Mouse (Mus musculus) heart, postnatal 10 days (tissue): ENCODE data around the gene Med20. TPM values are rescaled to one million over a fixed set of nuclear protein-coding genes. Genes with fewer than 3 reads are reported as not detected.
A peak's percentile ranks its signal among the peaks of the same experiment; 100 is the strongest.
"Not testable (repeated sequence)": the region's sequence is repeated elsewhere in the genome, so short reads cannot be mapped to it uniquely, and the experiment has no call there.

ENCODE experiments used
- DNase-seq, 2 experiments: peaks; one replicate each; pipeline ENCODE4 v3.0.0; 2021
- intact Hi-C: fragments of 180-260 bp; cut with DNase I; formaldehyde crosslinking; loops from one replicate; pipeline ENCODE4 v1.15.1; 2025
- total RNA-seq, 2 experiments: library from RNA; stranded (reverse); gene quantifications; 2 replicates each; pipeline ENCODE4 v1.2.3; 2021

Gene Med20
- total RNA-seq, 2 experiments from 2014 or later = 21.9 to 23.0 TPM

DNA sequence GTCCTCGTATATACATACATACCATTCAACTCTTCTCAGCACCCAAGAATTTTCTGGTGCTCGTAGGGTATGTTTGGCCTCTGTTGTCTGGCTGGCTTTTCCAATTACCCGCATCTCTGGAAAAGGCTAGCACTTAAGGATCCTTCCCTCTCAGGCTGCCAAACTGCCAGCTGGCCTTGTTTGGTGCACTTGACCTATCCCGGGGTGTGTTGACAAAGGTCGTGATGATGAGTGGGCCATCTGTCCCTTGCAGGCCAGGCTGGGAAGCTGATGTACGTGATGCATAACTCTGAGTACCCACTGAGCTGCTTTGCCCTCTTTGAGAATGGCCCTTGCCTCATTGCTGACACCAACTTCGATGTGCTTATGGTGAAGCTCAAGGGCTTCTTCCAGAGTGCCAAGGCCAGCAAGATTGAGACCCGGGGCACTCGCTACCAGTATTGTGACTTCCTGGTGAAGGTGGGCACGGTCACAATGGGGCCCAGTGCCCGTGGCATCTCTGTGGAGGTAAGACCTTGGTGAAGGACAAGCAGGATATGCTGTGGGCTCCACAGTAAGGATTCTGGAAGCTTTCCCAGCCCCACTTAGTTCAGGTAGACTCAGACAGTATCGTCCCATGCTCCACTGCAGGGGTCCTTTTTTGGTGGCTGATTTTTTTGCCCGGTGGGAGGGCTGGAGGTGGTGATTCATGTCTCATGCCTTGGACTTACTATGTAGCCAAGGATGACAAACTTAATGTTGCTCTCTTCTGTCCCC, 7.4 kb downstream of the Med20 start:
- intact Hi-C loops = no loop called here
- no peak for DNase-seq

DNA sequence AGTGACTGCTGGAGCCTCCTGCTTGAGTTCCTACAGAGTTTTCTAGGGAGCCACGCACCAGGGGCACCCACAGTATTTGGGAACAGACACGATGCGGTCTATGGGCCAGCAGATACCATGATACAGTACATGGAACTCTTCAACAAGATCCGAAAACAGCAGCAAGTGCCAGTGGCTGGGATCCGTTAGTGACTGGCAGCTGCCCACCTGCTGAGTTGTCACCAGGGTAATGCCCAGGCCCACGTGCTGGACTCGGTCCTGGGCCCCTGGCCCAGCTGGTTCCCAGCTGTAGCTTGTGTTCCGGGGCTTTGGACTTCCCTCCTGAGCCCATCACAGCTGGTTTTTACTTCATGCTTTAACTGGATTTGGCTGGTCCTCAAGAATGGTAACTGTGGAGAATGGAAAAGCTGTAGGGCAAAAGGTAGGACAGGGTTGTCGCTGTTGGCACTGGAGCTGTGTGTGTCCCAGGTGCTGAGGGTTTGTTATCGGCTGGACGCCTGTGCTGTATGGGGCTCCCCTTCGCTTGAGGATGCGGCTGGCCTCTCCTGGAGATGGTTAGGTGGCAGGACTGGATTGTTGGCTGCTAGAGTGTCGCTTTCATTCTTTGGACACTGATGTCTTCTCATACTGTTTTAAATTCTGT, 11.7 kb downstream of the Med20 start:
- intact Hi-C loops = no loop called here
- no peak for DNase-seq

DNA sequence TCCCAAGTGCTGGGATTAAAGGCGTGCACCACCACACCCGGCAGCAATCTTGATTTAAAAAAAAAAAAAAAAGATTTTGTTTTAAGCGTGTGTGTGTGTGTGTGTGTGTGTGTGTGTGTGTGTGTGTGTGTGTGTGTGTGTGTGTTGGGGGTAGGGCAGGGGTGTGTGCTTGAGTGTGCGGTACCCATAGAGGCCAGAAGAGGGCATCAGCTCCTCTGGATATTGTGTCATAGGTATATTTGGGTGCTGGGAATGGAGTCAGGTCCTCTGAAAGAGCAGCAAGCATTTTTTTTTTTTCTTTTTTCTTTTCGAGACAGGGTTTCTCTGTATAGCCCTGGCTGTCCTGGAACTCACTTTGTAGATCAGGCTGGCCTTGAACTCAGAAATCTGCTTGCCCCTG, 13.2 kb downstream of the Med20 start:
- intact Hi-C loops, DNase-seq: not testable (repeated sequence)

DNA sequence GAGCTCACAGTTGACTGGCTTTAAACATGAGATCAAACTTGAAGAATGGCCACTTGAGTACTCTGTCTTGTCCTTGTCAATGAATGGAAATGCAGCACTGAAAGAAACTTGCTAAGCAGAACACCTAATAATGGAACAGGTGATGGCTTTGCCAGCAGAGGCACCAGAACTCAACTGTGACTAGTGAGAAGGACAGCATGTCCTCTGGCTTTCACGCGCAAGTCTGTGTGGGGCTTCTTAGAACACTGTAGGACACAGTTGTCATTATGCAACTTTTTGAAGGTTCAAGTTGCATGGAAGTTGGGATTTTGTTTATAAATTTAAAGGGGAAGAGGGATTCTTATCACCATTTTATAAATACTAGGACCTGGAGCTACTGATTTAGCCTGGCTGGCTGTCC, 13.7 kb downstream of the Med20 start:
- peak in 1 of 2 experiments; percentile 22 for DNase-seq
- intact Hi-C loops = no loop called here

DNA sequence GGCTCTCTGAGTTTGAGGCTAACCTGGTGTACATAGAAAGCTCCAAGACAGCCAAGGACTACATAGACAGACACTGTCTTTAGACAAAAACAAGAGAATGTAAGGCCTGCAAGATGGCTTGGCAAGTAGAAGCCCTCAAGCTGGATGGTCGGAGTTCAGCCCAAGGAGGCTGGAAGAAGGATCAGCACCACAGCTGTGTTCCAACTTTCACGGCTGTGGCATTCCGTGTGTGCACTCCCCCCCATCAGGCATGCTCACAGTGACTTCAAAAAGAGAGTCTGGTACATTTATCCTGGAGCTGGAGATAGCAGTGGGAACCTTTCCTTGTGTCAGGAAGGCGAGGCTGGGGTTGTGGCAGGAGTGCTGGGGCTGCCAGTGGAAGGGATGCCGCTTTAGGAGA, 14.6 kb downstream of the Med20 start:
- intact Hi-C loops = loop anchor here (2.0 kb wide), 1 partner anchor 13 kb away; no protein-coding TSS in a partner anchor
- no peak for DNase-seq

DNA sequence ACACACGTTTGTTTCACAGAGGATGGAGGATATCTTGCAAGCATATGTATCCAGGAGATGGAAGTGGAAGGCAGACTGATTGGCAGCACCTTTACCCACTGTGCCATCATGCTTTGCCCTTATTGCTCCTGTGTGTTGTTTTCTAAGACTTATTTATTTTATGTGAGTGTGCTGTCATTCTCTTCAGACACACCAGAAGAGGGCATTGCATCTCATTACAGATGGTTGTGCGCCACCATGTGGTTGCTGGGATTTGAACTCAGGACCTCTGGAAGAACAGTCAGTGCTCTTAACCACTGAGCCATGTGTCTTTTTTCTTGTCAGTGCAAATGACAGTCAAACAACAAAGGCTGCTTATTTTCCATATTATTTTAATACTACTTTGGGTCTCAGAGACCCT, 16.4 kb downstream of the Med20 start:
- DNase-seq = no peak
- intact Hi-C loops = loop anchor here (2.0 kb wide), 1 partner anchor 15 kb away; no protein-coding TSS in a partner anchor

DNA sequence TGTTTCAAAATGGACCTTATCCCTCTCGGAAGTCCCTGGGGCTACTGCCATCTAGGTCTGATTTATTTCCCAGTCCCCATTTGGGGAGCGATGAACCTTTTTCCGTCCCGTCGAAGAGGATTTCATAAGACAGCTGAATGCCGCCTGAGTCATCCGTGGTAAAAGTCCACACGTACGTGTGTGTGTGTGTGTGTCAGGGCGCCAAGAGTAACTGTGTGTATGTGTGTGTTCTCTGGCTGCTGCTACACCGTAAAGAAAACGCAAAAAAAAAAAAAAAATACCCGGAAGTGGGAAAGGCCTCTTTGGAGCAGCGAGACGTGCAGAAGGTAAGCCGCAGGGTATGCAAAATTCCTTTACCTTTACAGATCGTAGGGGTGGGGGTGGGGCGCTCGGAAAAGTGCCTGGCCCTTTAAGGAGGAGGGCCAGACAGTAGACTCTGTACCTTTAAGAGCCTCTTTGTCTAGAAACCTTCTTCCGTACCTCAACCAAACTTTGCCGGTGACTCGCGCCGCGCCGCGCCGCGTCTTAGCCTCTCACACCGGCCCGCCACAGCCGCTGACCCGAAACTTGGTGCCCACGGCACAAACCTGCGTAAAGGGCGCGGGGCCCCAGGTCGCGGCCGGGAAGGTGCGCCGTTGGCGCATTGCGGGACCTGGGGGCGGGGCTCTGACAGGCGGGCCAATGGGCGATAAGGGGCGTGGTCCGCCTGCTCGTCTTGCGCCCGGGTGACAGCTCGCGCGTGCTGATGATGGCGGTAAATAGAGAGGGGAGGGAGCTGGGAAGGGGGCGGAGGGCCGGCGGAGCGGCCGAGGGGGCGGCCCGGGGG, 17.7 kb downstream of the Med20 start:
- intact Hi-C loops = no loop called here

DNA sequence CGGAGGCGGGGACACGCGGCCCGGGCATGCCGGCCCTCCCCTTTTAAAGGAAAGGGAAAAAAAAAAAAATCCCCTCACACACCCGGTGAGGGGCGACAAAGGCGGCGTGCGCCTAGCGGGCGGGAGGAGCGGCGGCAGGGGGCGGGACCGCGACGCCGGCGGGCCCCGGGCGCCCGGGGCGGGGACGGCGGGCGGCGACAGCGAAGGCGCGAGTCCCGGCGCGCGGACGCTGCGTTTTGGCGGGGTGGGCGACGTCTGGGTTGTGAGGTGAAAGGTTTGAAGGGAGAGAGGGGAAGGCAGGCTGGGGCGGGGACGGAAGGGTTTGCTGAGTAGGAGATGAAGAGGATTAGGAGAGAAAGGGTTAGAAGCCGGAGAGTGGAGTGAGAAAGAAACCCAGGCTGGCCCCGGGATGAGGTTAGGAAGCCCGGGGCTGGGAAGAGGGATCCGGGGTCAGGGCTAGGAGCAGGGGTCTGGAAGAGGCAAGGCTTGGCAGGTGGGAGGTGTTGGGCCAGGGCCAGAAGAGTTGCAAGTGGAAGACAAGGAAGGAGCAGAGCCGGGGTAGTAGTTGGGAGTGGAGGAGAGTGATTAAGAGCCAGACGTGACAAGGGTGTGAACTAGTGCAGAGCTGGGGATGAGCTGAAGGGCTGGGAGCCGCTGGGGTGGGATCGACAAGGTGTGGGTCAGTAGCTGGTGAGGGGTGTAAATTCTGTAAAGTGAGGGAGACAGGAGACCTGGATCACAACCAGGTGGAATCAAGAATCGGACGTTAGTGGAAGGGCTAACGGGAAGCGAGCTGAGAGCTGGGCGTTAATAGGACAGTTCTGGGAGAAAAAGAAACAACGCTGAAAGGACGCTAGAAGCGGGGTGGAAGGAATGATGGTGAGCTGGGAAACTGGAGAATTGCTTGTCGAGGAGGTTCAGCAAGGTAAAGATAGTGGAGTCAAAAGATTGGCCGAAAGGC, 18.6 kb downstream of the Med20 start:
- intact Hi-C loops = loop anchor here (5.0 kb wide), 1 partner anchor 47 kb away; no protein-coding TSS in a partner anchor
- peak; percentile 44 to 57 for DNase-seq

More for the DNA sequence above, 17.7 kb downstream of the Med20 start:
- peak; percentile 96 for DNase-seq

DNA sequence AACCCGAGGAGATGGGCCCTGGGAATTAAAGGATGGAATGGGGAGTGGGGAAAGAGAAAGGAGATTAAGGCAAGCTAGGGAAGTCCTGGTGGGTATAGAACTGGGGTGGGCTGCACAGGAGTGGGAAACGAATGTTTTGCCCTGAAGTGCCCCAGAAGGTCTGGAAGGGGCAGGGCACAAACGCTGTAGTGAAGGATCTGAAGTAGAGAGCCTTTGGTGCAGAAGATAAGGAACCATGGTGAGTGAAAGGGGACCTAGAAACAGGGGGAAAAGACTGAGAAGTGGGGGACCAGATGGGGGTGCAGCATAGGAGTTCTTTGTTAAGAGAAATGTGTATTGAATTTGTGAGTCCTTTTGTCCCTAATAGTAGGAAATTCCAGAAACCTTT, 19.3 kb downstream of the Med20 start, which contains the start of gene Usp49:
Gene Usp49 (plus strand): TSS at position 13 of the 388 bp plus-strand sequence.
- DNase-seq = no peak
- intact Hi-C loops = loop anchor here (5.0 kb wide), 1 partner anchor 47 kb away; no protein-coding TSS in a partner anchor

DNA sequence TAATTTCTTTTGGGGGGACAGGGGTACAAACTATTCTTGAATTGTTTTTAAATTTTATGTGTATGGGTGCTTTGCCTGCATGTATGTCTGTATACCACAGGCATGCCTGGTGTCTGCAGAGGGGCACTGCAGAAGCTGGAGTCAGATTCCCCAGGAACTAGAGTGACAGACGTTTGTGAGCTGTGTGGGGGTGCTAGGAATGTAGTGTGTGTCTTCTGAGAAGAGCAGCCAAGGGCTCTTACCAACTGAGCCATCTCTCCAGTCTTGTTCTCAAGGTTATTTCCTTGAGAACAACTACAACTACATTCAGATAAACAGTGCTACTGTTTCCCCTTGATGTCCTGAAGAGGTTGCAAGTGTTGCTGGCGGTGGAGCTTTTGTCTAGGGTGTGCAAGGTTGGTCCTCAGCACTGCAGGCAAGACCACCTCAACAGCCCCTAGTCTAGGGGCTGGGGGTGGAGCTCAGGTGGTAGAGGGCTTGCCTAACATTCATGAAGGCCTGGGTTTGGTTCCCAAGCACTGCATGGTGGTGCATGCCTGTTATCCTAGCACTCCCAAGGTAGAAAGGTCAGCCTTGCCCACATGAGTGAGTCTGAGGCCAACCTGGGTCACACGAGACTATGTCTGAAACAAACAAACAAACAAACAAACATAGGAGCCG, 20.9 kb downstream of the Med20 start:
- intact Hi-C loops = loop anchor here (5.0 kb wide), 1 partner anchor 45 kb away; no protein-coding TSS in a partner anchor
- DNase-seq = no peak

DNA sequence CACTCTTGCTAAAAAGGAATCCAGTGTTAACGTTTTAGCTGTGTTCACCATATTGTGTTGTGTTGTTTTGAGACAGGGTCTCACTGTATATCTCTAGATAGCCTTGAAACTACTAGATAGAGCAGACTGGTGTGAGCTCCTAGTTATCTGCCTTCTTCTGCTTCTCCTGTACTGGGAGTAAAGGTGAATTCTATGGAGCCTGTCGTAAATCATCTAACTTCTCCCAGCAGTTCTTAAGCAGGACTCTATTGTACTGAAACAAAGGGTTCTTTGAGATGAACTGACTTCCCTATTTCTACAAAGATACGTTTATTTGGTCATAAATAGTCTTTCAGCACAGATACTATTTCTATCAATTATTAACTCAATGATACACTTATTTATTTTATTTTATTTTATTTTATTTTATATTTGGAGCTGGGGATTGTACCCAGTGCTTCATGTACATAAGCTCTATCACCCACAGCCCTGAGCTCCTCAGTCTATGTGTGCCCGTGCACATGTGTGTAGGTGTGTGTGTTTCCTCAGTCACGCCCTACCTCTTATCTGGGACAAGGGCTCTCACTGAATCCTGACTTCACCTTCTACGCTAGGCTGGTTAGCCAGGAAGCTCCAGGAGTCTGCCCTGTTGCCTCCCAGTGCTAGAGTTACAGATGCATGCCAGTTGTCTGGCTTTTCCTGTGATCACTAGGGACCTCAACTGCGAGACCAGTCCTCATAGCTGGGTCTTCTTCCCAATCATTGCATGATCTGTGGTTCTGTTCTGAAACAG, 22.8 kb downstream of the Med20 start:
- intact Hi-C loops = loop anchor here (5.0 kb wide), 1 partner anchor 43 kb away; no protein-coding TSS in a partner anchor
- no peak for DNase-seq

DNA sequence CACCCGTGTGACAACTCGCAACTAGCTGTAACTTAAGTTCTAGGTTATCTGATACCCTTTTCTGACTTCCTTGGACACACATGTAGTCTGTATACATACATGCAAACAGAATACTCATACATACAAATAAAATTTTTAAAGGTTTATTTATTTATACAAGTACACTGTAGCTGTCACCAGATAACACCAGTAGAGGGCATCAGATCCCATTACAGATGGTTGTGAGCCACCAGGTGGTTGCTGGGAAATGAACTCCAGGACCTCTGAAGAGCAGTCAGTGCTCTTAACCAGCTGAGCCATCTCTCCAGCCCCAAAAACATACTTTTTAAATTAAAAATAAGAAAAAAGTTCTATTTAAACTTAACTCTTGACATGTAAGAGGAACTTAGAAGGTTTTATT, 31.6 kb downstream of the Med20 start:
- intact Hi-C loops = no loop called here
- no peak for DNase-seq

DNA sequence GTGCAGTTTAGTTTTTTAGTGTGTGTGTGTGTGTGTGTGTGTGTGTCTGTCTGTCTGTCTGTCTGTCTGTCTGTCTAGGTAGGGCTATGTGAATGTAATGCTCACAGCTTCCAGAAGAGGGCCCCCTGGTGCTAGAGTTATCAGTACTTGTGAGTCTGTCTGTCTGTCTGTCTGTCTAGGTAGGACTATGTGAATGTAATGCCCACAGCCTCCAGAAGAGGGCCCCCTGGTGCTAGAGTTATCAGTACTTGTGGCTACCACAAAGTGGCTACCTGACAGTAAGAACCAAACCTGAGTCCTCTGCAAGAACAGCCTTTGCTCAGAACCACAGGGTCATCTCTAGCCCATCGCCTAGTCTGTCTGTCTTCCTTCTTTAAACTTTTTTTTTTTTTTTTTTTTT, 35.3 kb downstream of the Med20 start:
- intact Hi-C loops = no loop called here
- DNase-seq = peak; percentile 44 to 71

DNA sequence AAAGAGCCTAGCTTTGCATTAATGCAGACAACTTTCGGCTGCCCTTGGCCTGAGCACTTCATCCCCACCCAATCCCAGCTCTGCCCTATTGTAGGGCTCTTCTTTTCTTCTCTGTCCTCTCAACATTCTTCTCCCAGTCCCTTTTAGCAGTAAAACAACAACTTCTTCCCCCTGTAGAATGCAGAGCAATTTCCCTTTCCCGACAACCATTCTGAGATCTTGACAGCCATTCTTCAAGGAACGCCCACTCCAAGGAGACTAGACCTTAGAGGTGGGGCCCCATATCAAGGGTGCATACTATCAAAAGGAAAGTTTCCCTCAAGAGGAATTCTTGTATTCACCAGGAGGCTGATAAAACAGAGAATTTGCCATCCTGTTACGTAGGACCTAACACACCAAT, 37.6 kb downstream of the Med20 start:
- DNase-seq = no peak
- intact Hi-C loops = no loop called here

DNA sequence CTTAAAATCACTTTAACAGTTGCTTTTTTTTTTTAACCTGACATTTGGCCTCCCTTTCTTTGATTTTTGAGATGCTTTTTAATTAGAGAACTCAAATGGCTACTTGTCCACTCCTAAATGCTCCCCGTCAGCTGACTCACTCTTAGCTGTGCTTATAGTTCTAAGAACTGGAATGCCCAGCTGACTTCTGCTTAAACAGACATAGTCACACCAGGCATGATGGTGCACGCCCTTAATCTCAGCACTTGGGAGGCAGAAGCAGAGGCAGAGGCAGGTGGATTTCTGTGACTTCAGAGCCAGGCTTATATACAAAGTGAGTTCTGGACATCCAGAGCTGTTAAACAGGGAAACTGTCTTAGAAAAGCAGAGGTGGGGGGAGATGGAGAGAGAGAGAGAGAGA, 40.6 kb downstream of the Med20 start:
- intact Hi-C loops = no loop called here
- DNase-seq = no peak

DNA sequence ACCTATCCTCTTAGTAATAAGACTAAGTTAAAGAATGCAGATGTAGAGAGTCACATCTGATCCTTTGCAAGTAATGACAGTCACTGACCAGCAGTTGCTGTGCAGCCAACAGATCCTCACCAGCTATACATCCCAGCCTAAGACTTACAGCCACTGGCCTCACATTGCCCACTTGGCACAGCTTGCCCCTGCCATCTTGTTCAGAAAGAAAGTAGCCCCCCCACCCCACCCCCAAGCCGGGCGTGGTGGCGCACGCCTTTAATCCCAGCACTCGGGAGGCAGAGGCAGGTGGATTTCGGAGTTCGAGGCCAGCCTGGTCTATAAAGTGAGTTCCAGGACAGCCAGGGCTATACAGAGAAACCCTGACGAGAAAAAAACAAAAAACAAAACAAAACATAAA, 43.0 kb downstream of the Med20 start:
- intact Hi-C loops, DNase-seq: not testable (repeated sequence)

DNA sequence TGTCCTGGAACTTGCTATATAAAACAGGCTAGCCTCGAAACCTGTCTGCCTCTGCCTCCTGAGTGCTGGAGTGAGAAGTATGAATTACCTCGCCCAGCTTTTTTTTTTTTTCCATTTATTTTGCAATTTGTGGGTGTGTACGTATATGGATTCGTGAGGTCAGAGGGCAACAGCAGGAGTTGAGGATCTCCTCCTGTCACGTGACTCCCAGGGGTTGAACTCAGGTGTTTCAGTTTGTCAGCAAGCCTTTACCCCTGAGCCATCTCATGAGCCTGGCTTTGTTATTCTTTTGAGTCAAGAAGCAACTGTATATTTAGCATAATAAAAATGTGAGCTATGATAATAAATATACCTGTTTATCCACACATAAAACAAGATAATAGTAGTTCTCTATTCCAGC, 44.3 kb downstream of the Med20 start:
- intact Hi-C loops = no loop called here
- DNase-seq = no peak

DNA sequence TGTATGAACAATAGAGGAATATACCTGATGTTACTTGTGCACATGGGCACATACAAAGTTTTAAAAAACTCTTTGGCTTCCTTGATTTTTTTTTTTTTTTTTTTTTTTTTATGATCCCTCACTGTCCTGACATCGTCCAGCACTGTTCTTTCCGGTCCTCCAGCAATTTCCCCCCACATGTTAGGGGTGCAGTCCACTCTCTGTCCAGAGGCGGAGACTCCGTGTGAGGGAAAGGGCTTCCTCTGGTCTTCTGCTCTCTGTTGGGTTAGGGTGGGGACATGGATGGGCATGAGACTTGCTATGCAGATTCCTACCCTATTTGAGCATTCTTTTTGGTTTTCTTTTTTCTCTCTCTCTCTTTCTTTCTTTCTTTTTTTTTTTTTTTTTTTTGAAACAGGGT, 46.5 kb downstream of the Med20 start:
- intact Hi-C loops = no loop called here
- DNase-seq = no peak
